Mouse (Mus musculus) heart, adult 11 months (tissue): ENCODE measurements around the gene Snx6.

ENCODE experiments used
- DNase-seq: peaks from one replicate; pipeline ENCODE4 v3.0.0; 2022

Snx6 gene

DNA sequence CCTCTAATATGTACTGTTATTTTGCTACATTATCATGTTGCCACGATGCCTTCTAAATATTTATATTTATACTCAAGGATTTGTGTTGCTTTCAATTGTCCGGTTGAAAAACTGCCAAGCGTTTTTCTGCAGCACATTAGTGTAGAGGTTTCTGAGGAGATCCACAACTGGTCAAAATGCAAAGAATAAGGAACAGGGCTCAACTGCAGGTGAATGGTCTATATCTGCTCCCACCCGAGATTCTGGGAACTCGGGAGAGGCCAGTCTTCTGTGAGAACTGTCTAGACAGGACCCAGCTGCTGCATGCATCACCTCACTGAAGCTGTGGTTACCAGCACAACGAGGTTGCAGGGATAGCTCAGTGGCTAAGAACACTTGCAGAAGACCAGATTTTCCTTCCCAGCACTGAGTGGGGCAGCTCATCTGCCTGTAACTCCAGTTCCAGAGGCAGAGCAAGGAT lies 97.7 kb downstream of the Snx6 start:
- peak; percentile 88 for DNase-seq

GRCm38 (mm10) chr12:54697003-54697597 lies 98.4 kb downstream of the Snx6 start:
- DNase-seq: peak; percentile 90
